Mouse (Mus musculus): ENCODE measurements around the gene Vamp3. TPM values are rescaled to one million over a fixed set of nuclear protein-coding genes. Genes with fewer than 3 reads are reported as not detected.

The Vamp3 gene
- 54.8 TPM for polyA plus RNA-seq (2017; shearing (Covaris generic))

DNA sequence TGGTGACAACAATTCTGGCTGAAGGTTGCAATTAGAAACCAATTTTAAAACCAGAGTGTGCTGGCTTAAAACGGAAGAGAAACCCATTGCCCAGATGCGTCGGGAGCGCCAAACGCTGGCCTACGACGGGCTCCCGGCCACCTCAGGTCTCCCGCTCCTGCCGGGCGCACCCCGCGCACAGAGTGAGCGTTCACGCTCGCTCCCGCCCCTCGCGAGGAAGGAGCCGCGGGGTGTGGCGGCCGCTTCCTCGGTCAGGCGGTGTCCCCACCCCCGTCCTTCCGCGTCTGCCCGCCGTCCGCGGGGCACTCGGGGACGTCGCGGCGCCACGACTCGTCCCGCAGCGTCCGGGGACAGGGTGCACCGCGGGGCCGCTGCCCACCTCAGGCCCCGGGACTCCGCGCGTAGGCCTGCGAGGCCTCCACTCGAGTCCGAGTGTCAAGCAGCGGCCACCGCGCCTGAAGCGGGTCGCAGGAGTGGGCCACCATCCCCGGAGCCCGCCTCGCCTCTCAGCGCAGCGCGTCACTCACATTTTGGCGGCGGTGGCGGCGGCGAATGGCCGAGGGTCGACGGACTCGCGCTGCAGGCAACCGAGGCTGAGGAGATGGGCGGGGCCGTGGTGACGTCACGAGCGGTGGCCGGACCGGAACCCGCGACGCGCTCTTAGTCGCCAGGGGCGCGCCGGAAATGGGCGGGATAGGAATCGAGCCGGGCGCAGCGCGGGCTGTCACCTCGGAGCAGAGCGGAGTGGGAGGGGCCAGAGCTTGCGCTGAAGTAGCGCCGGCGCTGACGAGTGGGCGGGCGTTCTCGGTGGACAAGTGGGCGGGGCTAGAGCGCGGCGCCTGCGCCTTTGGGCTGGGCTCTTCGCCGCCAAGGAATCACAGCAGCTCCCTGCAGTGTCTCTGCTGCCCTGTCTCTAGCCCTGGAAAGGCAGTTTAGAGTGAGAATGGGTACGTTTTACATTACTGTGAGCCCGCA is at the start of gene Vamp3:
Gene Vamp3, minus strand, starts transcription at position 617 of the 975 bp plus-strand sequence.

DNA sequence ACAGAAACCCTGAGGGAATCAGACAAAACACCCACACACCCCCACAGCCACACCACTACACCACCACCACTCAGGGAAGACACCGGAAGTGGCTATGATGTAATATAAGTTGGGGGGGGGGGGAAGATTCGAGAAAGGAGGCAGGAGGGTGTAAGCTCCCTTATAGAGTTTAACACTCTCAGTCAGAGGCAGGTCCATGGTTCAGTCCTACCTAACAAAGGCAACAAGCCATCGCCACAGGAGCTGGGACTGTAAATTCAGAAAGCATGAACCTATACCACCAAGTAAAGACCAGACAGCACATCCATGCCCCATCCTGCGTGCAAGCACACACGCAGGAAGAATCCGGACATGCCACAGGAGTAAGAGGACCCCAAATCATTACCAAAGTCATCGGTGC is 31.5 kb upstream of the Vamp3 start, which contains the start of gene Gm13090:
Gene Gm13090, plus strand, starts transcription at position 301 of the 400 bp plus-strand sequence.

DNA sequence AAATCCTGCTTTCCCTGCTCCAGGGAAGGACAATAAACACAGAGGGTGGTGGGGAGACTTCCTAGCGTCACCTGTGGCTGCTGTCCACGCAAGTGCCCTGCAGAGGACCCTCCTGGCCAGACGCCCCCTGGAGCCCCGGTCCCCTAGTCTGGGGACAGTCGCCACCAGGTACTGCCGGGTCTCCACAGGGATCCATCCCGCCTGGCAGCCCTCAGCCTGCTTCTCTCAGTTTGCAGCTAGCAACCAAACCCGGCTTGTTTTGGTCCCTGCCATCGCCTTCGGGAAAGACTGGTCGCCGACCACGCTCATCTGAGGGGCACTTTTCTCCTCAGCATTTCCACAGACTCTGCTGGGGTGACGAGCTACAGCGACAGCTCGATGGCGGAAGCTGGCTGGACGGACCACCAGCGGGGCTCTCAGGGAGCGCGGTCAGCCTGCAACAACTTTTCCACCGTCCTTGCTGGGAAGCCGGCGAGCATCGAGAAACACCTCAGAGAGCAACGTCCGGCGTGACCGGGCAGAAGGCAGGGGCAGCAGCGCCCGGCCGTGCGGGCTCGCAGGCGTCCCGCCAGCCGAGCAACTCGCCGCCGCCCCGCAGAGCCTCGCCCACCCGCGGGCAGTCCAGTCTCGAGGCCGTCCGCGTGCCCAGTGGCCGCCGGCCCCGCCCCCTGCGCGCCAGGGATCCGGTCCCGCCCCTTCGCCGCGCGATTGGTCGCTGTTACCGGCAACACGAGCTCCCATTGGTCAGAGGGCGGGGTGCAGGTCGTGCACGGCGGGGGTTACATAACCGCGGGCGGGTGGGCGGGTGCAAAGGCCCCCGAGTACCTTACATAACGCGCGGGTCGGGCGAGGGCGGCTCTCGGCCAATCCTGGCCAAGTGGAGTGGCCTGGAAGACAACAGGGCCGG is 13.5 kb downstream of the Vamp3 start, which contains the start of gene Per3:
Gene Per3, minus strand, starts transcription at position 629 of the 907 bp plus-strand sequence.

Other genes starting within 250 kb of the Vamp3 start
- gene Errfi1, start 204.0 kb downstream of the Vamp3 start, polyA plus RNA-seq (2017; shearing (Covaris generic)): 9.3 TPM
- gene Park7, start 143.5 kb downstream of the Vamp3 start, polyA plus RNA-seq (2017; shearing (Covaris generic)): 372 TPM
- 234 TPM for gene Tnfrsf9, start 143.4 kb downstream of the Vamp3 start, polyA plus RNA-seq (2017; shearing (Covaris generic))
- gene Uts2, start 60.9 kb downstream of the Vamp3 start, polyA plus RNA-seq (2017; shearing (Covaris generic)): not detected
- 1.9 TPM for gene Per3, start 13.3 kb downstream of the Vamp3 start, polyA plus RNA-seq (2017; shearing (Covaris generic))
- not detected for gene Gm13090, start 31.6 kb upstream of the Vamp3 start, polyA plus RNA-seq (2017; shearing (Covaris generic))

Measured in CD4-positive, CD25-positive, alpha-beta regulatory T cell (primary cell).